Mouse (Mus musculus) layer of hippocampus, postnatal 14 days (tissue): ENCODE data around the gene Bcl6. TPM values are rescaled to one million over a fixed set of nuclear protein-coding genes. Genes with fewer than 3 reads are reported as not detected.

Source experiments
- DNase-seq, 2 experiments: peaks; one replicate each; pipeline ENCODE4 v3.0.0; 2021 to 2022; ENCODE audit warnings: low spot score in 2 of 2, mixed read lengths in 1 of 2
- total RNA-seq, 2 experiments: library from RNA; stranded (reverse); gene quantifications; 2 replicates each; pipeline ENCODE4 v1.2.3; 2021

Bcl6 gene
- total RNA-seq, 2 experiments from 2014 or later, result 38.0 to 40.8 TPM

- no peak for DNase-seq
Observed at GRCm38 (mm10) chr16:23931275-23931674, 57.4 kb downstream of the Bcl6 start.

DNA sequence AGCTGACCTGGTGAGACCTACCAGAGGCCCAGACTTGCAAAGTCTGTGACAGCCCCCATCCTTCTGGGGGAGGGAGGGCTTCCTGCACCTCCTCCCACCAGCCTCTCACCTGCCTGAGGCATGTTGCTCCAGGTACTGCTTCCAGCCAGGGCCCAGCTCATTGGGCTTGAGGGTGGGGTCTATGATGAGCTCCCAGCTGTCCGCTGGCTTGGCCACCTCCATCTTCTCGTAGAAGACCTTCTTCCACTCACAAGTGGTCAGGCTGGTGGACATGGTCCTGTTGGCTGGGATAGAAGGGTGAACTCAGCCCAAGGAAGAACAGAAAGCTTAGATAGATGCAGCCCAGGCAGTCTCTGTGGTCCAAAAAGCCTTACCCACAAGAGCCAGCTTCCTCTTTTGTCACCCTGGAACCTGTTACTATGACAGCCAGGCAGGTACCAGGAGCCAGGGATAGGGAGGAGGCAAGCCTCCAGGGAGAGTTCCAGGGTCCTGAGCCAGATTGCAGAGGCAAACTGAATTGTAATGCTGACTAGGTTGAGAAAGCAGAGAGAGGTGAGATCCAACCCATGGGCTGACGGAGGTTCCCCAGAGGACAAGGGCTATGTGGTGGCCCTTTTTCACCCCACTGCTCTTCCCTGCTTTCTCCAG lies 58.1 kb downstream of the Bcl6 start:
- peak in 1 of 2 experiments; percentile 12 for DNase-seq

- no peak for DNase-seq
Observed at GRCm38 (mm10) chr16:23927301-23928114, 61.1 kb downstream of the Bcl6 start.

DNA sequence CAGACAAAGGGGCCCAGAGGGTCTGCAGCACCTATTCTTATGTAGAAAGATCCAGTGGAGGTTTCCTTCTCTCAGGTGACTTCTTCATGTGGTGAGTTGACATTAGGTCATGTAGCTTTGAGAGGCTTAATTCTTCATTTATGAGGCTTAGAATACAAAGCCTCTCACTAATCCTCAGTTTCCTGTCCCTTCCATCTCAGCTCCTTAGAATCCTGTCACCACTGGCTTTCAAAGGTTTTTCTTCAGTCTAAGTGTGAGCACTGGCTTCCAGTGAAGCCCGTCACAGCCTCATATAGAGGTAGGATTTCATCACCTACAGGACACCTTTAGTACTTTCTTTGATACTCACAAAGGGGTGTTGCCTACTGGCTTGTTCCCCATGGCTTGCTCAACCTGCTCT lies 65.7 kb downstream of the Bcl6 start:
- no peak for DNase-seq

DNA sequence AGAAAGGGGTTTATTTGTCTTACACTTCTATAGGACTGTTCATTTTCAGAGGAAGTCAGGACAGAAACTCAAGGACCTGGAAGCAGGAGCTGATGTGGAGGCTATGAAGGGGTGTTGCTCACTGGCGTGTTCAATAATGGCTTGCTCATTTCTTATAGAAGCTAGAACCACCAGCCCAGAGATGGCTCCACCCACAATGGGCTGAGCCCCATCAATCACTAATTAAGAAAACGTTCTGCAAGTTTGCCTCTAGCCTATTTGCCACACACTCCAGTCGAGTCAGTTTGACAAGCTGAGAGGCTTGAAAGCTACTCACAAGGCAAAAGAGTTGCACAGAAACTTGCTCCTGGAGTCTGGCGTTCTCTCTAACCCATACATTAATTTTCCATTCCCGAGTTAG lies 67.0 kb downstream of the Bcl6 start:
- DNase-seq, result no peak

DNA sequence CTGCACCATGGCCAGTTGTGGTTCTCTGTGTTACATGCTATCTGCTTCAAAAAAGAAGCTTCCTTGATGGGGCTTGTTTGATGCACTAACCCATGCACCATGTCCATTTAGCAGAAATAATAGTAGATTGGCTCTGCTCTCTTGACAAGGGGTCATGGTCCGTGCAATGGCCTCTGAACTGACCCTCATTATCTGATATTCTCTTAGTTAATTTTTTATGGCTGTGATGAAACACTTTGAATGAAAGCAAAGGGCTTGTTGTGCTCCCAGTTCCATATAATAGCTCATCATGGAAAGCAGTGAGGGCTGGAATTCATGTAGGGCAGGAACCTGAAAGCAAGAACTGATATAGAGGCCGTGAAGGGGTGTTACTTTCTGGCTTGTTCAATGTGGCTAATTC lies 69.2 kb downstream of the Bcl6 start:
- DNase-seq, result no peak

Other genes with a start within 250 kb of the Bcl6 start
- 100 to 1,000 TPM; 330 to 395 TPM for gene Sst, start 97.9 kb downstream of the Bcl6 start, total RNA-seq
- gene Rtp2, start 56.5 kb downstream of the Bcl6 start, total RNA-seq, result under 1 TPM; 0.36 to 0.65 TPM
- not detected for gene Gm37419, start 370 bp downstream of the Bcl6 start, total RNA-seq